23 mouse cellular contexts compared by ENCODE assay signal in the genomic region with DNA sequence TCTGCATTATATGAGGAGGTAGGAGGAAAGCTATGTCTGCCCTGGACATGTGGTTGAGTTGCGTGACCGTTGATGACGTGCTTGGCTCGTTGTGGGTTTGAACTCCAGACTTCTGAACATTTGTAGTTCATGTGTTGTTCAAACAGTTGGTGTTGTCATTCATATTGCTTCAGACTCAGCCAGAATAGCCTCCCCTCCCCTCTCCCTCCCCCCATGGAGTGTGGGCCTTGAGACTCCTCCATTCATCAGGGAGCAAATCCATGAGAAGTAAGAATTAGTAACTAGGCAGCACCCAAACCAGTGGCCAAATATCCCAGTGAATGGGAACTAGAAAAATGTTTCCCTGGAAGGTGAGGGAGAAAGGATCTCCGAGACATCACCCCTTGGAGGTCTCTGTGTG.
"Had no signal": no experiment of that assay in that cellular context is flagged by ENCODE, and none has a peak within 500 bp of the region (broad histone marks: within the 10 kb centered on the region; RNA-seq: fewer than 3 reads in every experiment).

No protein-coding gene starts in this region.

- H3K27ac ChIP-seq: gastrocnemius, adult 2 months; heart, adult 2 months; hindbrain, embryonic 10.5 days; hindbrain, embryonic 12.5 days; hindbrain, embryonic 15.5 days; intestine, embryonic 15.5 days; left cerebral cortex, adult 2 months; limb, embryonic 10.5 days; limb, embryonic 12.5 days; liver, embryonic 13.5 days had no signal

- H3K27me3 ChIP-seq: heart, embryonic 12.5 days; hindbrain, embryonic 12.5 days; hindbrain, embryonic 15.5 days; intestine, embryonic 15.5 days; limb, embryonic 12.5 days; liver, embryonic 13.5 days had no signal

- H3K4me1 ChIP-seq: heart, embryonic 12.5 days; hindbrain, embryonic 10.5 days; hindbrain, embryonic 12.5 days; hindbrain, embryonic 15.5 days; intestine, embryonic 15.5 days; limb, embryonic 10.5 days; limb, embryonic 12.5 days; liver, embryonic 13.5 days had no signal

- ATAC-seq: inflammation-experienced regulatory T-cells, adult 6 months; intestine, embryonic 15.5 days; intestine, postnatal 0 days had no signal

- DNase-seq: gastrocnemius, adult 2 months; gastrocnemius, postnatal 10 days; gastrocnemius, postnatal 25 days; heart, adult 2 months; heart, postnatal 10 days; heart, postnatal 4 days; kidney, adult 18-20 months; kidney, adult 8-10 months; kidney, postnatal 10 days; kidney, postnatal 25 days; liver; liver, embryonic 13.5 days had no signal

- H3K9ac ChIP-seq: heart, embryonic 12.5 days; hindbrain, embryonic 12.5 days; hindbrain, embryonic 15.5 days; intestine, embryonic 15.5 days; limb, embryonic 12.5 days; liver, embryonic 13.5 days had no signal

- H3K4me3 ChIP-seq: gastrocnemius, adult 2 months; heart, adult 2 months; heart, embryonic 12.5 days; hindbrain, embryonic 10.5 days; hindbrain, embryonic 12.5 days; hindbrain, embryonic 15.5 days; intestine, embryonic 15.5 days; left cerebral cortex, adult 2 months; limb, embryonic 10.5 days; limb, embryonic 12.5 days; liver, embryonic 13.5 days had no signal

- H3K36me3 ChIP-seq: heart, embryonic 12.5 days; hindbrain, embryonic 10.5 days; hindbrain, embryonic 12.5 days; hindbrain, embryonic 15.5 days; intestine, embryonic 15.5 days; limb, embryonic 10.5 days; limb, embryonic 12.5 days; liver, embryonic 13.5 days had no signal

- H3K4me2 ChIP-seq: heart, embryonic 12.5 days; hindbrain, embryonic 12.5 days; hindbrain, embryonic 15.5 days; intestine, embryonic 15.5 days; limb, embryonic 12.5 days; liver, embryonic 11.5 days; liver, embryonic 13.5 days had no signal

- H3K9me3 ChIP-seq: heart, embryonic 12.5 days; hindbrain, embryonic 10.5 days; hindbrain, embryonic 12.5 days; hindbrain, embryonic 15.5 days; intestine, embryonic 15.5 days; limb, embryonic 10.5 days; limb, embryonic 12.5 days; liver, embryonic 13.5 days had no signal
